Mouse (Mus musculus) forebrain, embryonic 10.5 days (tissue): ENCODE results near the gene Gm17622. TPM values are rescaled to one million over a fixed set of nuclear protein-coding genes. Genes with fewer than 3 reads are reported as not detected.

Experiments used
- polyA plus RNA-seq: library from polyadenylated mRNA; unstranded; fragments of >200 nt; fragmentation: Nextera tagmentation; extraction: Ambion mirVana; gene quantifications from 2 replicates; pipeline ENCODE4 v1.2.1, GENCODE M21; 2016

Gm17622 gene
- polyA plus RNA-seq, 1 experiment from 2014 or later = not detected

Other genes with a start within 250 kb of the Gm17622 start
- gene Poc5, start 102.4 kb upstream of the Gm17622 start, polyA plus RNA-seq = 19.4 and 19.6 TPM in 2 replicates
- gene Ankdd1b, start 19.5 kb upstream of the Gm17622 start, polyA plus RNA-seq = not detected in 2 replicates
- 9.0 and 9.3 TPM in 2 replicates for gene Polk, start 51.8 kb downstream of the Gm17622 start, polyA plus RNA-seq
- gene Col4a3bp, start 51.9 kb downstream of the Gm17622 start, polyA plus RNA-seq = 5.8 and 6.4 TPM in 2 replicates
- gene Hmgcr, start 180.2 kb downstream of the Gm17622 start, polyA plus RNA-seq = 156 TPM in 2 replicates